Mouse (Mus musculus) adrenal gland, postnatal 4 days (tissue): ENCODE measurements around the gene Olfr1424. TPM values are rescaled to one million over a fixed set of nuclear protein-coding genes. Genes with fewer than 3 reads are reported as not detected.

ENCODE experiments used
- total RNA-seq, 2 experiments: library from RNA; stranded (reverse); gene quantifications; 2 replicates each; pipeline ENCODE4 v1.2.3; 2021

The Olfr1424 gene
- total RNA-seq, 2 experiments from 2014 or later = not detected

Other genes starting within 250 kb of the Olfr1424 start
- gene Stx3, start 243.3 kb downstream of the Olfr1424 start, total RNA-seq = 10 to 100 TPM in 1 of 2 experiments, 1 to 10 TPM in 1; 7.9 to 12.2 TPM
- gene Olfr1417, start 223.5 kb downstream of the Olfr1424 start, total RNA-seq = not detected
- not detected for gene Olfr1418, start 201.6 kb downstream of the Olfr1424 start, total RNA-seq
- not detected for gene Olfr1419, start 187.6 kb downstream of the Olfr1424 start, total RNA-seq
- gene Olfr1420, start 176.1 kb downstream of the Olfr1424 start, total RNA-seq = not detected
- gene Patl1, start 150.3 kb downstream of the Olfr1424 start, total RNA-seq = 10 to 100 TPM; 36.2 to 38.1 TPM
- gene Osbp, start 96.7 kb downstream of the Olfr1424 start, total RNA-seq = 10 to 100 TPM; 71.0 to 74.0 TPM
- gene Olfr1423, start 21.4 kb downstream of the Olfr1424 start, total RNA-seq = not detected
- gene Olfr1425, start 15.0 kb upstream of the Olfr1424 start, total RNA-seq = not detected
- gene Olfr1426, start 29.3 kb upstream of the Olfr1424 start, total RNA-seq = not detected
- gene Olfr1427, start 40.7 kb upstream of the Olfr1424 start, total RNA-seq = not detected
- not detected for gene Olfr1428, start 53.2 kb upstream of the Olfr1424 start, total RNA-seq
- gene Olfr76, start 60.5 kb upstream of the Olfr1424 start, total RNA-seq = not detected
- gene Olfr1555-ps1, start 107.4 kb upstream of the Olfr1424 start, total RNA-seq = not detected
- not detected for gene Olfr1431, start 138.0 kb upstream of the Olfr1424 start, total RNA-seq
- gene Olfr1432, start 169.9 kb upstream of the Olfr1424 start, total RNA-seq = not detected
- gene Olfr262, start 179.0 kb upstream of the Olfr1424 start, total RNA-seq = not detected
- not detected for gene Olfr235, start 198.3 kb upstream of the Olfr1424 start, total RNA-seq
- gene Olfr1434, start 217.2 kb upstream of the Olfr1424 start, total RNA-seq = not detected
- gene Olfr1436, start 236.4 kb upstream of the Olfr1424 start, total RNA-seq = not detected